Mouse (Mus musculus) left cerebral cortex, postnatal 4 days (tissue): ENCODE measurements at regions not wholly inside any gene's neighbourhood (a gene's known extent, or its start where the extent isn't known, plus 50 kb on each side); places are given as distances from the start of the nearest gene placed in this dataset.

ENCODE experiments used
- DNase-seq: peaks from one replicate; pipeline ENCODE4 v3.0.0-alpha.2; 2022
- intact Hi-C: fragments of 180-260 bp; cut with DNase I; formaldehyde crosslinking; loops from one replicate; pipeline ENCODE4 v1.15.1; 2025

- intact Hi-C loops = no loop called here
- DNase-seq = no peak
Measured at GRCm38 (mm10) chr17:45242076-45242475, 191.5 kb downstream of the Cdc5l start.

DNA sequence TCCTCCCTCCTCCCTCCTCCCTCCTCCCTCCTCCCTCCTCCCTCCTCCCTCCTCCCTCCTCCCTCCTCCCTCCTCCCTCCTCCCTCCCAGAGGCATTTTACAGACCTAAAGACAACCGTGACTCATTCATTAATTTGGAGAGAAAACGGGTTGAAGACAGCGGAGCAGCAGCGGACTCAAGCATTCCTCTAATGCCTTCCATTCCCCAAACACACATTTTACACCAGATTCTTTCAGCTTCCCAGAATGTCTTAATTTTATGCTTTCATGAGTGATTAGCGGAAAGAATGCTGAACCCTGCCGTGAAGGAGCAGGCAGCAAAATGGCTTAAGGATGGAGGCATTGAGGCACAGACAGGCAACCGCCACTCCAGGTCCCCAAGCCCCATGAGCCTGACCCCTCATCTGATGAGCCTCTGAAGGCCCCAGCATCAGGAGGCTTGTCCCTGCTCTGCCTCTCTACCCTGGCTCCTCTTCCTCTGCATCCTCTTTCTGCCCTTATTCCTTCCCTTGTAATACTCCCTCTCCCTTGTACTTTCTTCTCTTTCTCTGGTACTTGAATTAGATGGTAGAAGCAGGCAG, 192.5 kb downstream of the Cdc5l start:
- no peak for DNase-seq
- intact Hi-C loops = no loop called here

- intact Hi-C loops = no loop called here
- DNase-seq = no peak
Measured at GRCm38 (mm10) chr17:45240545-45240944, 193.0 kb downstream of the Cdc5l start.

DNA sequence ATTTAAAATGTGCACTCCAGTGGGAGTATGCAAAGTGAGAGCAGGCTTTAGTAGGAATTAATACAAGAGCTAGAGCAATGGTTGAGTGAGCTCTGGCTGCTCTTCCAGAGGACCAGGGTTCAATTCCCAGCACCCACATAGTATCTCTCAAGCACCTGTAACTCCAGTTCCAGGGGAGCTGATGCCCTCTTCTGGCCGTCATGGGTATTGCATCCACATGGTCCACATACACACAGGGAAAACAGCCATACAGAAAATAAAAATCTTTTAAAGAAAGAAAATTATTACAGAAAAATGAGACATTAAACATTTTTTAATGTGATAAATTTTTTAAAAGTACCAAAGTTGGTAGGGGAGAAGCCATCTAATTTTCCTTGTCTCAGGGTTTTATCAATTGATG, 196.3 kb downstream of the Cdc5l start:
- intact Hi-C loops = no loop called here
- DNase-seq = no peak

DNA sequence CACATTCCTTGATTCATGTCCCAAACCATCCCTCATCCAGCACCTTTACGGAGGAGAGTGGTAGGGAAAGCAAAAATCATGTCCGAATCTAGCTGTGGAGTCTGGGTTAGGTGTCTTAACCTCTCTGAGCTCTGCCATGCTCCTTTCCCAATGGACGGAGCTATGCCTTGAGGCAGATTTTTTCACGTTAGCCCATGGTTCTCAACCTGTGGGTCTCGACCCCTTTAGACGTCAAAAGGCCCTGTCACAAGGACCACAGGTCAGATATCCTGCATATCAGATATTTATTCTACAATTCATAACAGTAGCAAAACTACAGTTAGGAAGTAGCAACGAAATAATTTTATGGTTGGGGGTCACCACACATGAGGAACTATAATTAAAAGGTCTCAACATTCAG, 198.1 kb downstream of the Cdc5l start:
- intact Hi-C loops = no loop called here
- no peak for DNase-seq

DNA sequence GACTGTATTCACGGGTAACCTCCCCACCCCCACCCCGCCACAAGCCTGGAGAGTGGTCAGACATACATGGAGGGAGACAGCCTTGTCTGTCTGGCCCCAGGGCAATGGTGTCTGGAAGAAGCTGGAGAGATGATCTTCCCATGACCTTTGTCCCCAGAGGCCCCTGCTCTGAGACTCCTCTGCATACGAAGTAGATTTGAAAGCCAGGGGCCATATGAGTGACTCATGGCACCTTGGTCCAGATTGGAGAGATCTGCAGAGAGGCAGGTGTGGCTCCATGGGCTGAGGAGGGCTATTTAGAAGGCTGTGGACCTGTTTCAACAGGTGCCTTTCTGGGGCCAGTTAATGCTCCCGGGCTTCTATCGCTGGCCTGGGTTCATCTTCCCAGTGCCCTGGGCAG, 200.7 kb downstream of the Cdc5l start:
- DNase-seq = no peak
- intact Hi-C loops = no loop called here

DNA sequence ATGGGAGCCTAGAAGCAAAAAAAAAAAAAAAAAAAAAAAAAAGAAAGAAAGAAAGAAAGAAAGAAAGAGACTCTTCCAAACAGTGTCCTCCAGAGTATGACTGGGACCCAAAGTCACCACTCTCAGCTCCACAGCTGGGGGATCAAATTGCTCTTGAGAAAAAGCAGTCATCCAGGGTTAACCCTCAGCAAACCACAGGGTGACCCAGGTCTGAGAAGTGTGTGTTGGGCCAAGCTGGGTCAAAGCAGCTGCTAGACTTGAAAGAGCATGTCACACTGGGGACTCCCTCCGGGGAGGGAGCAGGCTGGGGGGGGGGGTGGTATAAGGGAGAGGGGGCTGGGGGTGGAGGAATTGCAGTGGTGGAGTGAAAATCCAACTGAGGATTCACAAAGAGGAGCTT, 206.3 kb downstream of the Cdc5l start:
- no peak for DNase-seq
- intact Hi-C loops = no loop called here

DNA sequence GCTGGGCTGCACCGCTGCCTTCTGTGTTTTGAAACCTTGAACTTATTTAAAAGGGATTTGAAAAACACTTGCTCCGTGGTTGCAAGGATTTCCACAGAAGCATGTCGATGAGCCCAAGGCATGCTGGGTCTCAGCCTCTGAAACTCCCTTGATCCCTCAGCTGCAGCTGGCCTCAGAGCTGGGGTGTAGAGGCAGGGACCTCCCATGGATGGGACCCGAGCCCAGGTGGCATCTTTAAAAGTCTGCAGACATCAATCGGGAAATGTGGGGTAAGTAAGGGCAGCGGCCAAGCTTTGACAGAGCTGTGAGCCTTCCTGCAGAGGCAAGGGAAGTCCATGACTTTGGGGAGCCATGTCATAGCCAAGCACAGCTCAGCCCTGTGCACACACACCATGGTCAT, 207.1 kb downstream of the Cdc5l start:
- DNase-seq = no peak
- intact Hi-C loops = no loop called here

DNA sequence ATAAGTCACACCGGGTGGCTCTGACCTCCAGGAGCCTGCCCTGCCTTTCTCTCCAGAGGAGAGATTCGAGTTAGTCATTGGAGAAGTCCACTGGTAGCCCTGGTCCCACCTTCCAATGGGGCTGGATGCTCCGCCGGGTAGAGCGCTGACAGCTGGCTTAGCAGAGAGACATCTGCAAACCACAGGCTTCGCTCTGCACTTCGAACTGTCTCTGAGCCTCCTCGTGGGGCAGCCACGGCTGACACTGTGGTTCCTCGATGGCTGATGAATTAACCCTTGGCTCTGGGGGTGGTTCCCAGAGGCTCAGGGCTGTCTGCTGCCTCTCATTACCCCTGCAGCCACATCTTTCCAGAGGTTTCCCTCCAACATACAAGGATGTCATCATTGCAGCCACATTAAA, 211.9 kb downstream of the Cdc5l start:
- DNase-seq = no peak
- intact Hi-C loops = no loop called here

GRCm38 (mm10) chr17:45217126-45217525, 216.4 kb downstream of the Cdc5l start:
- no peak for DNase-seq
- intact Hi-C loops = no loop called here

- intact Hi-C loops = no loop called here
Measured at GRCm38 (mm10) chr17:45215067-45216049, 218.2 kb downstream of the Cdc5l start.

GRCm38 (mm10) chr17:45210984-45211383, 222.6 kb downstream of the Cdc5l start:
- intact Hi-C loops = no loop called here
- DNase-seq = no peak

More at GRCm38 (mm10) chr17:45215067-45216049, 218.2 kb downstream of the Cdc5l start:
- no peak for DNase-seq

GRCm38 (mm10) chr17:45209387-45209663, 224.2 kb downstream of the Cdc5l start:
- no peak for DNase-seq
- intact Hi-C loops = no loop called here

DNA sequence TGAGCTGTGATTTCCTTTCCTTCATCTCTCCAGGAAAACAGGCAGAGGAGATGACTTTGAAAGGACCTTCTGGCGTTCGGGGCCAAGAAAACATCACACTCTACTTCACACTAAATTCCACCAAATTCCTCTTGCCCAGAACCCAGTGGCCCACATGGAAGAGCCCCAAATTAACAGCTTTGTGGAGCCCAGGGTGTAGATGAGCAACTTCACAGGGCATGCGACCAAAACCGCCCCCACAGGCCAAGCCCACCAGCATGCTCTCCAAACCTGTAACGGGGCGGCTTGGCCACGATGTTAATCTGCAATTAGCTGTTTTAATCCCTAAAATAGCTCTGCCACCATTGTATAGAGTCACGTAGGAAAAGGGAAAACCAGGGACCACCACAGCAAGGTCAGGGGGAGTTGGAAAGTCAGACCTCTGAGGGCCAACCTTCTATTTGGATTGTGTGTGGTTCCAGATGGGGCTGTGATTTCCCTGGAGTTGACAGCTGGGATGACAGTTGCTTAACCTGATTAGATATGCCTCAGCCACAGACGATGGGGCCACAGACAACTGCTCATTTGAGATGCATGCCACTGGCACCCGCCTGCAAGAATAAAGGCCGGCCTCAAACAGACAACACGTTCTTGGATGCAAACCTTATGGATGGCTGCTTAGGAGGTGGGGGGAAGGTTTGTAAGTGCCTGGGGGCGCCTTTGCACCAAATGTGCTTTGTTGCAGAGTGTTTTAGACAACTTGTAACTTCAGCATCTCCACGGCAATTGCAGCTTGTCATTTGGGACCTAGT, 224.7 kb downstream of the Cdc5l start:
- intact Hi-C loops = no loop called here
- peak; percentile 69 for DNase-seq

DNA sequence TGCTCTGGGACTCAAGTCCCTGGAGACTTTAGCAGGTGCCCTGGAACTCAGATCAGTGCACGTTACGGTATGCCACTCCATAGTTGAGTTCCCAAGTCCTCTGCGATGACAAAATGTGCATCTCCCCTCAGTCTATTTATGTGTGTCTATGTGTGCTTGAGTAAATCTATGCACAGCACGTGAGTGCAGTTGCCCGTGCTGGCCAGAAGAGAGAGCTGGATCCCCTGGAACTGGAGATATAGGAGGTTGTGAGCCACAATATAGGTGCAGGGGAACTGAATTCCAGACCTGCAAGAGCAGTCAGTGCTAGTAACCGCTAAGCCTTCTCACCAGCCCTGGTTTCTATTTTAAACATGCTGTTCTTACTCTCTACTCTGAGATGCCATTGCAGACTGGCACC, 237.8 kb downstream of the Cdc5l start:
- intact Hi-C loops = no loop called here
- DNase-seq = no peak

DNA sequence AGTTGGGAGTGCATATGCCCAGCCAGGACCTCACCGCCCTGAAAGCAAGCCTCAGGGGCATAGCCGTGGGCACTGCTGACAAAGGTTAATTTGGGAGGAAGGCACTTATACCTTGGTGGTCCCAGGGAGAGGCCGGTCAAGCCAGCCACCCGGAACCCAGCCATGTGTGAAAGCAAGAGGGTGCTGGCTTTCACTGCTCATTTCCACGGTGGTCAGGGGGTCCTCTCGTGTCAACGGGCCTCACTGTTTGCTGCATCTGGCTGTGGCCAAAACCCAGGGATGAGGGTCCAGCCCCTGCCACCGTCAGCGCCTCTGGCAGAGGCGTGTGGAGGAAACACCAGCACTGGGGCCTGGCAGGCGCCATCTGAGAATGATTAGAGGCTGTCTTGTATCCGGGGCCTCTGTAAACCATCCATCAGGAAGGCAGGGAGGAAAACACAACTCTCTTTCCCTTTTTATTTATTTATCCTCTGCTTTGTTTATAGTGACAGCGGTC, 238.7 kb downstream of the Cdc5l start:
- DNase-seq = no peak
- intact Hi-C loops = no loop called here

GRCm38 (mm10) chr17:45193456-45194025, 240.0 kb downstream of the Cdc5l start:
- intact Hi-C loops = no loop called here
- DNase-seq = no peak

GRCm38 (mm10) chr17:45187402-45187801, 246.1 kb downstream of the Cdc5l start:
- intact Hi-C loops = no loop called here
- no peak for DNase-seq

GRCm38 (mm10) chr17:45176340-45176739, 257.2 kb downstream of the Cdc5l start:
- intact Hi-C loops = no loop called here
- no peak for DNase-seq

- intact Hi-C loops = no loop called here
- peak; percentile 30 for DNase-seq
Measured at GRCm38 (mm10) chr17:45169257-45169994, 264.1 kb downstream of the Cdc5l start.
